Mouse (Mus musculus) neural tube, embryonic 11.5 days (tissue): Measurements from ENCODE around the gene Lgals12. TPM values are rescaled to one million over a fixed set of nuclear protein-coding genes. Genes with fewer than 3 reads are reported as not detected.

Source experiments
- polyA plus RNA-seq: library from polyadenylated mRNA; unstranded; fragments of >200 nt; fragmentation: Nextera tagmentation; extraction: Ambion mirVana; gene quantifications from 2 replicates; pipeline ENCODE4 v1.2.1, GENCODE M21; 2014

Gene Lgals12
- polyA plus RNA-seq, 1 experiment from 2014 or later = not detected

Other genes with a start within 250 kb of the Lgals12 start
- gene Spindoc, start 224.2 kb downstream of the Lgals12 start, polyA plus RNA-seq = 25.6 and 35.1 TPM in 2 replicates
- 15.1 and 16.3 TPM in 2 replicates for gene 2700081O15Rik, start 189.6 kb downstream of the Lgals12 start, polyA plus RNA-seq
- gene Rtn3, start 123.9 kb downstream of the Lgals12 start, polyA plus RNA-seq = 247 and 255 TPM in 2 replicates
- 7.4 and 9.5 TPM in 2 replicates for gene Atl3, start 113.2 kb downstream of the Lgals12 start, polyA plus RNA-seq
- gene Pla2g16, start 49.7 kb downstream of the Lgals12 start, polyA plus RNA-seq = 3.4 and 5.0 TPM in 2 replicates
- gene Hrasls5, start 5.3 kb upstream of the Lgals12 start, polyA plus RNA-seq = not detected in 2 replicates
- gene Slc22a19, start 104.1 kb upstream of the Lgals12 start, polyA plus RNA-seq = not detected in 2 replicates
- not detected in 2 replicates for gene Slc22a26, start 195.5 kb upstream of the Lgals12 start, polyA plus RNA-seq